Mouse (Mus musculus): Measurements from ENCODE around the gene Flywch2. TPM values are rescaled to one million over a fixed set of nuclear protein-coding genes. Genes with fewer than 3 reads are reported as not detected.

Gene Flywch2
- polyA plus RNA-seq, 1 experiment from 2014 or later = 54.1 TPM

GRCm38 (mm10) chr17:23760231-23760630 lies 25.6 kb downstream of the Flywch2 start:
- 94% methylated on average over 9 of the region's 9 CpGs for WGBS
- Histone ChIP-seq H3K4me3 (no peak overlapping the region), H3K4me1 (no peaks in the 10 kb centered on the region), H3K27me3 (ENCODE audit: low read depth, poor library complexity, severe bottlenecking) (no peaks in the 10 kb centered on the region), H3K36me3 (peaks cover 94% of the 10 kb centered on the region), H3K27ac (no peak overlapping the region), H3K9me3 (replicated peaks) (no peaks in the 10 kb centered on the region)
- no peak for DNase-seq (ENCODE audit: low spot score)

DNA sequence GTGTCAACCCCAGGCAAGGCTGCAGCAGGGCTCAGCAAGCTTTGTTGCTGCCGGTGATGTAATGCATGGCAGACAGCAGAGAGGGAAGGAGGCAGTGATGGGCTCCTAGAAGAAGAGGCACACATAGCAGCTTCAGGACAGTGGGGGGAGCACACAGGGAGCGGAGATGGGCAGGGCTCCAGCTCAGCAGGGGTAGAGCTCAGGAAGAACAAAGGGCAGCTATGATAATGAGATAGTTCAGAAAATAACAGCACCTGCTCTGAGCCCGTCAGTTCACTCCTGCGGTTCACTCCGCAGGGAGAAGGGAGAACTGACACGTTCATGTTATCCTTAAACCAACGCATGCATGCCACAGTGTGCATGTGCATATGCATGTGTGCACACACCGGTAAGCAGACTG lies 27.1 kb downstream of the Flywch2 start:
- Histone ChIP-seq H3K27me3 (ENCODE audit: low read depth, poor library complexity, severe bottlenecking) (no peaks in the 10 kb centered on the region), H3K9me3 (replicated peaks) (no peaks in the 10 kb centered on the region), H3K4me3 (no peak overlapping the region), H3K36me3 (peaks cover 100% of the 10 kb centered on the region), H3K4me1 (no peaks in the 10 kb centered on the region), H3K27ac (no peak overlapping the region)
- DNase-seq (ENCODE audit: low spot score) = no peak
- WGBS = 86% methylated on average over 8 of the region's 8 CpGs

DNA sequence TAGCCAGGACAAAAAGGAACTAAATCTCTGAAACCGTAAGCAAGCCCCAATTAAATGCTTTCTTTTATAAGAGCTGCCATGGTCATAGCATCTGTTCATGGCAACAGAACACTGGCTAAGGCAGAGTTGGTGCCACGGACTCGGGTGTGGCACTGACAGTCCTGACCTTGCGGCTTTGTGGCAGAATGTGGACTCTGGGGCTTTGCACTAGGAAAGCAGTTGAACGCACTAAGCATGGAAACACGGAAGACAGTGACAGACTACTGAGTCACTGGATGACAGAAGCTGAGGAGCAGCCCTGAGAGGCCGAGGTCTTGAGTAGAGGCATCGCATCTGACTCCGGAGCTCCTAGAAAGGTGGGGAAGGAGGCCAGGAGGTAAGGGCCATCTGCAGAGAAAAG lies 28.3 kb downstream of the Flywch2 start:
- H3K4me3 ChIP-seq = no peak overlapping the region
- H3K9me3 ChIP-seq (replicated peaks) = no peaks in the 10 kb centered on the region
- H3K27me3 ChIP-seq (ENCODE audit: low read depth, poor library complexity, severe bottlenecking) = no peaks in the 10 kb centered on the region
- 93% methylated on average over 9 of the region's 9 CpGs for WGBS
- no peak for DNase-seq (ENCODE audit: low spot score)
- no peaks in the 10 kb centered on the region for H3K4me1 ChIP-seq
- peaks cover 100% of the 10 kb centered on the region for H3K36me3 ChIP-seq
- H3K27ac ChIP-seq = no peak overlapping the region

DNA sequence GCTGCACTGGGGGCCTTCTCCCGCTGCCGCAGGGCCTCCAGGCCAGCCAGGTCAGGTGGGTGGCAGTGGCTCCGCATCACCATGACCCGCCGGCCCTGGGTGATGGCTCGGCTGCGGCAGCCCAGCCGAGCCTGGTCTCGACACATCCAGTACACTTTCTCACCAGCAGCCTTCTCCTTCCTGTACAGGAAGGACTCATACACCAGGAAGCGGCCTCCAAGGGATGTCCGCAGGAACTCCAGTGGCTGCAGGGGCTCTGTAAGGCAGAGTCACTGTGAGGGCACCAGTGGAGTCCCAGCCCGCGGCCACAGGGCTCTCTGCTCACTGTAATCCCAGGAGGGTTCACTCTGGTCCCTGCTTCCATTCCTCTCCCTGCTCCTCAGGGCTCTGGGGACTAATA lies 30.2 kb downstream of the Flywch2 start:
- Histone ChIP-seq H3K36me3 (peaks cover 96% of the 10 kb centered on the region), H3K9me3 (replicated peaks) (no peaks in the 10 kb centered on the region), H3K4me3 (no peak overlapping the region), H3K27me3 (ENCODE audit: low read depth, poor library complexity, severe bottlenecking) (no peaks in the 10 kb centered on the region), H3K27ac (no peak overlapping the region), H3K4me1 (no peaks in the 10 kb centered on the region)
- 96% methylated on average over 13 of the region's 13 CpGs for WGBS
- DNase-seq (ENCODE audit: low spot score) = no peak

DNA sequence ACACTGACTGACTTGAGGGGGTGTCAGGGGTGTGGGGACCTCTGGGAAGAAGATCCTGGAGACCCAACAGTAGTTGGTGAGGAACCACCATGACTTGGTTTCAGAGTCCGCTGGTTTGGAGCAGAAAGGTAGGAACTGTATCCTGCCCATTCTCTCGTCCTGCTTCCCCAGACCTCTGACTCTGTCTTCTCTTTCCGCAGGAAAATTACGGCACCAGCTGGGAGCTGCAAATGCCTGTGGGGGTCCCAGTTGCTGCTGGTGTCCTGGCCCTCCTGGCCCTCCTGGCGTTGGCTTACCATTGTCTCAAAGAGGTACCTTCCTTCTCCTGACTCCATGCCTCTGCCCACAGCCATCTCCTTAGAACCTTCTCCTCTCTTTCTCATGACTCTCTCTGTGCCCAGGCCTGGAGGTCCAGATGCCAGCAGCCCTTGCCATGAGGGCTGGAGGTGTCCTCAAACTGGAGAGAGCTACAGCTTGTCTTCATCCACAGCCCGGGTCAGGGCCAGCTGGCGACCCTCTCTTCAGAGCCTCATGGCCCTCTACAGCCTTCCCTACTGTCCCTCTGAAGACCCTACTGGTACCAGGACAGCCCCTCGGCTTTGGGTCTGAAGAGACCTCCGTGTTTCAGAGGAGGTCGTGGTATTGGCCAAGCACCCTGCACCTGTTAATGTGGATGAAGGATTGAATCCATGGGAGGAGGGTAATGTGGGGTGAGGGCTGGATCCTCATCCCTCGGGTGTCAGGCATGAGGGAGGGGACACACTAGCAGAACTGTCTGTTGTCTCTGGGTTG lies 36.3 kb downstream of the Flywch2 start:
- peaks cover 38% of the 10 kb centered on the region for H3K27me3 ChIP-seq (ENCODE audit: low read depth, poor library complexity, severe bottlenecking)
- no peaks in the 10 kb centered on the region for H3K9me3 ChIP-seq (replicated peaks)
- peak overlapping the region; percentile 13; the same call in 1 of the 2 replicates for H3K4me3 ChIP-seq
- DNase-seq (ENCODE audit: low spot score) = no peak
- 85% methylated on average over 11 of the region's 11 CpGs for WGBS
- peaks cover 35% of the 10 kb centered on the region for H3K36me3 ChIP-seq
- 0 out of 2 replicates have a peak overlapping the region, but pooled peaks have one; percentile 4 for H3K27ac ChIP-seq
- H3K4me1 ChIP-seq = peaks cover 37% of the 10 kb centered on the region

- Histone ChIP-seq H3K27me3 (ENCODE audit: low read depth, poor library complexity, severe bottlenecking) (peaks cover 46% of the 10 kb centered on the region), H3K4me3 (peak overlapping the region; percentile 13; the same call in 1 of the 2 replicates), H3K4me1 (peaks cover 41% of the 10 kb centered on the region), H3K36me3 (peaks cover 27% of the 10 kb centered on the region), H3K27ac (0 out of 2 replicates have a peak overlapping the region, but pooled peaks have one; percentile 4), H3K9me3 (replicated peaks) (no peaks in the 10 kb centered on the region)
- 39% methylated on average over 10 of the region's 10 CpGs for WGBS
- DNase-seq (ENCODE audit: low spot score) = peak; percentile 68
Measured at GRCm38 (mm10) chr17:23748631-23749391, 37.1 kb downstream of the Flywch2 start.

GRCm38 (mm10) chr17:23748026-23748425 lies 37.9 kb downstream of the Flywch2 start:
- peaks cover 54% of the 10 kb centered on the region for H3K27me3 ChIP-seq (ENCODE audit: low read depth, poor library complexity, severe bottlenecking)

GRCm38 (mm10) chr17:23747471-23747870 lies 38.4 kb downstream of the Flywch2 start:
- no peak for DNase-seq (ENCODE audit: low spot score)
- Histone ChIP-seq H3K9me3 (replicated peaks) (no peaks in the 10 kb centered on the region), H3K36me3 (peaks cover 14% of the 10 kb centered on the region), H3K27me3 (ENCODE audit: low read depth, poor library complexity, severe bottlenecking) (peaks cover 60% of the 10 kb centered on the region), H3K4me3 (no peak overlapping the region), H3K27ac (no peak overlapping the region), H3K4me1 (peaks cover 44% of the 10 kb centered on the region)
- WGBS = 83% methylated on average over 3 of the region's 3 CpGs

More at GRCm38 (mm10) chr17:23748026-23748425, 37.9 kb downstream of the Flywch2 start:
- peaks cover 20% of the 10 kb centered on the region for H3K36me3 ChIP-seq
- no peak overlapping the region for H3K4me3 ChIP-seq
- H3K27ac ChIP-seq = no peak overlapping the region
- DNase-seq (ENCODE audit: low spot score) = no peak
- H3K9me3 ChIP-seq (replicated peaks) = no peaks in the 10 kb centered on the region
- 38% methylated on average over 6 of the region's 6 CpGs for WGBS
- peaks cover 41% of the 10 kb centered on the region for H3K4me1 ChIP-seq

- DNase-seq (ENCODE audit: low spot score) = no peak
- 82% methylated on average over 3 of the region's 3 CpGs for WGBS
- no peaks in the 10 kb centered on the region for H3K9me3 ChIP-seq (replicated peaks)
Measured at GRCm38 (mm10) chr17:23746767-23747166, 39.1 kb downstream of the Flywch2 start.

DNA sequence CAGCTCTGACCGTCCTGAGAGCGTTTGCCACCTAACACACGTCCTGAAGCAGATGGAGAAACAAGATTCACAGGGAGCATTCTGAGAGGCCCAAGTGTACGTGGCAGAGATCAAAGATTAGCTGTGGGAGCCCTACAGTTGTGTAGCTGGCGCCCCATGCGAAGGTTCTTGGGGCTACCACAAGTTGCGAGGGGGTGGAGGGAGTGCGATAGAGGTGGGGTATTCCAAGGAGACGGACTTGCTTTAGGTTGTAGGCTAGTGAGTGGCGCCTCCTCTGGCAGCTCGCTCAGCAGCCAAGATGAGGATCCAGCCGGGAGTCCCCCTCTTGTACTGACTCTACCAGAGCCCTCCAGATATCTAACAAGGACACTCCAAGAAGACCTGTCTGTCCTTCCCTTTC lies 39.6 kb downstream of the Flywch2 start:
- peaks cover 2% of the 10 kb centered on the region for H3K36me3 ChIP-seq
- H3K27me3 ChIP-seq (ENCODE audit: low read depth, poor library complexity, severe bottlenecking) = peaks cover 71% of the 10 kb centered on the region
- H3K4me1 ChIP-seq = peaks cover 53% of the 10 kb centered on the region
- DNase-seq (ENCODE audit: low spot score) = peak; percentile 46
- H3K9me3 ChIP-seq (replicated peaks) = no peaks in the 10 kb centered on the region
- H3K4me3 ChIP-seq = peak overlapping the region; percentile 43
- 0 out of 2 replicates have a peak overlapping the region, but pooled peaks have one; percentile 40 for H3K27ac ChIP-seq
- WGBS = 2% methylated on average over 12 of the region's 12 CpGs

More at GRCm38 (mm10) chr17:23746767-23747166, 39.1 kb downstream of the Flywch2 start:
- Histone ChIP-seq H3K4me1 (peaks cover 51% of the 10 kb centered on the region), H3K27ac (no peak overlapping the region), H3K27me3 (ENCODE audit: low read depth, poor library complexity, severe bottlenecking) (peaks cover 67% of the 10 kb centered on the region), H3K36me3 (peaks cover 7% of the 10 kb centered on the region), H3K4me3 (no peak overlapping the region)

GRCm38 (mm10) chr17:23745301-23746251 lies 40.3 kb downstream of the Flywch2 start, which contains the start of gene Kremen2:
TSS of gene Kremen2 (minus strand) at chr17:23745833.
- H3K27ac ChIP-seq = peak within 1 kb of the TSS; percentile 40; the same call in 1 of the 2 replicates
- WGBS = under 1% methylated on average over 43 of the region's 45 CpGs
- H3K4me3 ChIP-seq = peak within 1 kb of the TSS; percentile 43

DNA sequence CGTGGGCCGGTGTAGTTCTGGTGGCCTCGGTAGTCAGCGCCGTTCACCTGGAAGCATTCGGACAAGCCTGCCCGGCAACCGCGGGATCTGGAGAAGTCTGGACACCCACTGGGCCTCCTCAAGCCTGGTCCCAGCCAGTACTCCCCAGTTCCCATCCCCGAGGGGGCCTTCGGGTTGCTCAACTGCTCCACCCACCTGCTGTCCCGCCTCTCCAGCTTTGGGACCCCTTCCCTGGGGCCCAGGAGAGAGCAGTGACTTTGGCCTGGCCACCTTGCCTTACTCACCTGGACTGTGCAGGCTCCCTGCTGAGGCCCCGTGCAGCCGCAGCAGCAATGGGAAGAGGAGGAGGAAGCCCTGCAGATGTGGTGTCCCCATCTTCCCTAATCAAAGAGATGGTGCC lies 41.2 kb downstream of the Flywch2 start:
- Histone ChIP-seq H3K27me3 (ENCODE audit: low read depth, poor library complexity, severe bottlenecking) (peaks cover 88% of the 10 kb centered on the region), H3K27ac (peak overlapping the region; percentile 19; the same call in 1 of the 2 replicates), H3K36me3 (no peaks in the 10 kb centered on the region; the same call in 1 of the 2 replicates), H3K4me1 (peaks cover 64% of the 10 kb centered on the region), H3K4me3 (peak overlapping the region; percentile 43), H3K9me3 (replicated peaks) (no peaks in the 10 kb centered on the region)
- DNase-seq (ENCODE audit: low spot score) = peak; percentile 43
- 2% methylated on average over 14 of the region's 14 CpGs for WGBS

More at GRCm38 (mm10) chr17:23745301-23746251, 40.3 kb downstream of the Flywch2 start, which contains the start of gene Kremen2:
- H3K4me1 ChIP-seq = peaks cover 55% of the 10 kb centered on the region
- H3K9me3 ChIP-seq (replicated peaks) = no peaks in the 10 kb centered on the region
- peaks cover 78% of the 10 kb centered on the region for H3K27me3 ChIP-seq (ENCODE audit: low read depth, poor library complexity, severe bottlenecking)
- DNase-seq (ENCODE audit: low spot score) = peak; percentile 53
- H3K36me3 ChIP-seq = no peaks in the 10 kb centered on the region; the same call in 1 of the 2 replicates
